In the genomic region with DNA sequence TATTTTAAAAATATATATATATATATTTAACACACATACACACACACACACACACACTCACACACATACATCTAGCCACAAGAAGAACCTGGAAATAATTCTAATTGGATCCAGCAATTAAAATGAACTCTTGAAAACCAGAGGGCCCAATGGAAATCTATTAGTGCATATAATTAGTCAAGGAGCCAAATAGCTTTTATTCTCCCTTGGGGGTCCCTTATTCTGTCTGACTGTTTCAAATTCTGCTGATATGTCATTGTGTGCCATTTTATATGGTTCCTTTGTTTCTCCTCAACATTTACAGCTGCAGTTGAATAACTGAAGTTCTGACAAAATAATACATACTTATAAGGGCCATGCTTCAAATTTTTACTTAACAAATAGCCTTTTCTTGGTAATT, we compare ENCODE assay signal across 16 mouse cellular contexts. TPM values are rescaled to one million over a fixed set of nuclear protein-coding genes. Genes with fewer than 3 reads are reported as not detected.
"Had no signal": no experiment of that assay in that cellular context is flagged by ENCODE, and none has a peak within 500 bp of the region (broad histone marks: within the 10 kb centered on the region; RNA-seq: fewer than 3 reads in every experiment).

No protein-coding gene starts in this region.

- H3K36me3 ChIP-seq: limb, embryonic 12.5 days; liver, embryonic 13.5 days; lung, embryonic 15.5 days; midbrain, embryonic 15.5 days had no signal

- H3K4me3 ChIP-seq: layer of hippocampus, adult 2 months; limb, embryonic 12.5 days; liver, embryonic 13.5 days; lung, embryonic 15.5 days; midbrain, embryonic 15.5 days had no signal

- ATAC-seq: liver, postnatal 0 days; midbrain, embryonic 15.5 days had no signal

- H3K9ac ChIP-seq: limb, embryonic 12.5 days; liver, embryonic 13.5 days; liver, postnatal 0 days; lung, embryonic 15.5 days; midbrain, embryonic 15.5 days had no signal

- H3K9me3 ChIP-seq: limb, embryonic 12.5 days; liver, embryonic 13.5 days; lung, embryonic 15.5 days; midbrain, embryonic 15.5 days had no signal

- H3K27me3 ChIP-seq: limb, embryonic 12.5 days; liver, embryonic 13.5 days; lung, embryonic 15.5 days; midbrain, embryonic 15.5 days had no signal

- DNase-seq: kidney, adult 18-20 months; kidney, postnatal 10 days; kidney, postnatal 4 days; liver; liver, embryonic 13.5 days; liver, postnatal 0 days; thymus, postnatal 4 days had no signal

- H3K27ac ChIP-seq: layer of hippocampus, adult 2 months; limb, embryonic 12.5 days; liver, embryonic 13.5 days; lung, embryonic 15.5 days; midbrain, embryonic 15.5 days; stomach, postnatal 0 days had no signal

- H3K4me1 ChIP-seq: limb, embryonic 12.5 days; liver, embryonic 13.5 days; lung, embryonic 15.5 days; midbrain, embryonic 15.5 days had no signal

- H3K4me2 ChIP-seq: limb, embryonic 12.5 days; liver, embryonic 13.5 days; lung, embryonic 15.5 days; midbrain, embryonic 15.5 days had no signal

RNA-seq across cellular contexts. Expression of a gene that starts 17.2 kb away (rescaled TPM):
- total RNA-seq: layer of hippocampus, adult 2 months; layer of hippocampus, postnatal 10 days; left cerebral cortex, postnatal 36 days; megakaryocyte-erythroid progenitor cell, adult 5-6 weeks had no signal
- polyA plus RNA-seq: kidney, embryonic 14.5 days; limb, embryonic 12.5 days; liver, embryonic 13.5 days; lung, embryonic 15.5 days; midbrain, embryonic 15.5 days; stomach, postnatal 0 days had no signal
